Mouse (Mus musculus): ENCODE data around the gene Rpl37a.

The Rpl37a gene

GRCm38 (mm10) chr1:72710753-72711653 is at the start of gene Rpl37a:
Gene Rpl37a, plus strand, starts transcription at chr1:72711290.
- DNase-seq, result peak; percentile 95

DNA sequence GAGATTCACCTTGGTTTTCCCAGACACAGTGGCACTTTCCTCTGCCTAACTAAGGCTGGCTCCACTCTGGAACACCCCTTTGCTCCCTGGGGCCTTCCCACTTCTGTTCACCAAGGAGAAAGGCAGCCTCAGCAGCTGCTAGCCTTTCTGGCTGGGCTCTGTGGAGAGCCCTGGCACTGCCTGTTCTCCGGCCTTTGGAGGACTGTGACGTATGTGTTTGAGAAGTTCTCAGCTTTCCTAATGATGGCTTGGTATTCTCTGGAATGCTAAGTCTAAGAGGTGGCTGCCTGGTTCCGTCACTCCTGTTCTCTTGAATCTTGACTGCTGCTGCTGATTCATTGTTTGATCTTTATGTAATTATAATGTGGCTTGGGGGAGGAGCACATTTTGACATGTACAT is 38.0 kb upstream of the Rpl37a start:
- no peak for DNase-seq

- no peak for DNase-seq
Observed at GRCm38 (mm10) chr1:72696256-72696655, 14.8 kb upstream of the Rpl37a start.

DNA sequence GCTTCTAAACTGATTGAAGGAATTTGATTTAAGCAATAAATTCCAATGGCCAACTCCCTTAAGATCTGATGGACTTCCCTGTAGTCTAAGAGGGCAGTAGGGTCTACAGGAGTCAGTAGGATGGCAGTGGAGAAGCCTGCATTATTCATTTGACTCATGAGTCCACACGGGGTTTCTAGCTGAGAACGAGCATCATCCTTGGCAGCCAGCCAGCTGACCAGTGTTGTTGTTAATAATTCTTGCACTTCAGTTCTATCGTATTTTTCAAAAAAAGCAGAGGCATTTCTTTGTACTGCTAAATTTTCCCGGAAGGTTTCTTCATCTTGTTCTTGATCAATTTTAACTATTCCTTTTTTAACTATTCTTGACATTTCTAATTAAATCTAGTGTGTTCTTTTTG is 12.4 kb upstream of the Rpl37a start:
- no peak for DNase-seq

DNA sequence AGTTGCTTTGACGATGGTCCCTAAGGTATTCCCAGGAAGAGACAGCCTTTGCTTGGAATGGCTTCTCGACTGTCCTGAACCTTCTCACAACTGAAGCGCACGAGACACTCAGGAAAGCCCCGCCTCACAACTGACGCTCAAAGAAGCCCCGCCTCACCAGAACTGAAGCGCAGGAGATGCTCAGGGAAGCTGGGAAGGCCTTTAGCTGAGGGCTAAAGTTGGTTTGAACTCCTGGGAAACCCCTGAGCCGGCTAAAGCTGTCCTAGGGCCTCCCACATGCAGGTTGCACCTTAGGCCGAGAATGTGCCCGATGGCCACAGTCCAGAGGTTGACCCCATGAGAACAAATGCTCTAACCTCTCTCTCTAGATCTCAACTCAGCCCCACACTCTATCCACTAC is 10.6 kb upstream of the Rpl37a start, which contains the start of gene Ankar:
Gene Ankar, minus strand, starts transcription at position 101 of the 400 bp plus-strand sequence.
- no peak for DNase-seq

DNA sequence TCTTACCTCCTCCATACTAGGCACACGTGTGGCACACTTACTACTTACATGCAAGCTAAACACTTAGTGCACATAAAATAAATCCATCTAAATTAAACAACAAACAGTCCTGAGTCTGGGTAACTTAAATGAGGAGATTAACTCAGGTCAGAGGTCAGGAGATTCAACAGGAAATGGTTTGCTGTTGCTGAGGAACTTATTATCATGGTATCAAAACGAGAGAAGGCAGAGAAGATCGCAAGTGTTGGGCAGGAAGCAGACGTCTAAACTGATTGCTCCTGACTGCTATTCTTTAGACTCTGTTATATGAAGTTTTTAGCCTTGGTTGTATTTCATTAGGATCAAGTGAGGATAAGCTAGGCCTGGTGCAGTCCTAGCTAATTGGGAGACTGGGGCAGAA is 3.6 kb upstream of the Rpl37a start:
- DNase-seq, result no peak

DNA sequence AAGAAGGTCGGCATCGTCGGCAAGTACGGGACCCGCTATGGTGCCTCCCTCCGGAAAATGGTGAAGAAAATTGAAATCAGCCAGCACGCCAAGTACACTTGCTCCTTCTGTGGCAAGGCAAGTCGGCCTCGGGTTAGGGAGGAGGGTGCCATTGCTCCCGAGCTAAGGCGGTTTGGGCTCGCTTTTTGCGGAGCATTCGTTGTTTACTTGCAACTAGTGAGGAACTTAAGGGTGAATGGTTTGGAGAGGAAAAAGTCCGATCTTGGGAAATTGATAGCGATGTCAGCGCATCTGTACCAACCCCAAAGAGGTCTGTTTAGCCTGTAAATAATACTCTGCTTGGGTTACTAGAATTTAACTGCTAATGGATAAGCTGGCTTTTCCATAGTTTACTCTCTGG is 594 bp downstream of the Rpl37a start:
- DNase-seq, result no peak

DNA sequence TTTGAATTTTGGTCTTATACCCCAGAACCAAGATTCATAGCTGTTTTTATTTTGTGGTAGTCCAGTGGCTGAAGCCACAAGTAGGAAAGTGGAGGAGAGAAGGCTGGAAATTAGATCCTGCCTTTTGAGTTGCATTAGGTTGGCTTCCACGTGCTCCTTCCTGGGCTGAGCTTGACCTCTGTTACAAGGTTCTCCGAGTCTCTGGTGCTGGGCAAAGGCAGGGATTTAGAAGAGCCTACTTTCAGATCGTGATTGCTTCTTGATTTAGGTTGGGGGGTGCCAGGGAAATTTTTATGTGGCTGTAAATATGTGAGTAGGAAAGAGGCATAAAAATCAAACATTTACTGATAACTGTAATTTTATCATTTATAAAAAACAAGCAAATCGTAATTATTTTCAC is 3.5 kb downstream of the Rpl37a start:
- no peak for DNase-seq

GRCm38 (mm10) chr1:72715065-72715464 is 4.0 kb downstream of the Rpl37a start:
- no peak for DNase-seq

DNA sequence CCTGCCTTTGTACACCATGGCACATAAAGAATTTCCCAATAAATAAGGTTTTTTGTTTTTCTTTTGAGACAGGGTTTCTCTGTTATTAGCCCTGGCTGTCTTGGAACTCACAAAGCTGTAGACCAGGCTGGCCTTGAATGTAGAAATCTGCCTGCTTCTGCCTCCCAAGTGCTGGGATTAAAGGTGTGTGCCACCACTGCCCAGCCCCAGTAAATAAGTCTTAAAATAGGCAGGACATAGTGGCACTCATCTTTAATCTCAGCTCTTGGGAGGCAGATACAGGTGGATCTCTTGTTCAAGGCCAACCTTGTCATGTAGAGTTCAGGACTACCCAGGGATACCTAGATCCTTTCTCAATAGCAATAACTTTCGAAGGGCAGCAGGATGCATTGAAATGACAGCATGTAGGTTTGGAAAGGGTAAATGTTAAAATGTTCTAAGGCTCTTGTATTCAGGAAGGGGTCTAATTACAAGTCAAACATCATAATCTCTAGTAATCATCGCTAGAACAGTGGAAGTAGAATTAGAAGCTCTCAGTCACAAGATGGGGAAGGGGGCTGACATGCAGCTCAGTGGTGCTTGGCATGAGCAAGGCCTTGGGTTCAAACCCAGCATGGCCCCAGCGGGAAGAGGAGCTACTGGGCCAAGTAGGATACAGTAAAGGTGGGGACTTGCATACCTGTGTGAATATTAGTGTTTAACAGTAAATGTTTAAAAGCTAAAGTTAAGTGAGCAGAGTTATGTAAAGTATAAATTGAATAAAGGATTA is 4.7 kb downstream of the Rpl37a start:
- no peak for DNase-seq

GRCm38 (mm10) chr1:72716421-72716820 is 5.3 kb downstream of the Rpl37a start:
- DNase-seq, result no peak

DNA sequence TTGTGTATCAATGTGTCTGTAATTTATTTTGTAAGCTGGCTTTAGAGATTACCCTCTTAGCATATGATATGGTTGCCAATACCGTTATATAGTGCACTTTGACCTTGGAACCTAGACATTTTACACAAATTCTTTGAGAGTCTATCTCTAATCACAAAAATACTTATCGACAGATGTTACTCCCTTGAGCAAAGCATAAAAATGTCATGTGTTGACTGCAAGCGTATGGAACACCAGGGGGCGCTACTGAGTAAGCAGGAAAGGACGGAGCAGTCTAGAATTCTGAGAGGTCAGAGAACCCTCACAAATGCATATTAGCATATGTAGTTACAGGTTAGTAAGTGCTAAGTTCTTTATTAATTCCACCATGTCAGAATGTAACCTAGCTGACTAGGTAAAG is 5.8 kb downstream of the Rpl37a start:
- peak; percentile 61 for DNase-seq

DNA sequence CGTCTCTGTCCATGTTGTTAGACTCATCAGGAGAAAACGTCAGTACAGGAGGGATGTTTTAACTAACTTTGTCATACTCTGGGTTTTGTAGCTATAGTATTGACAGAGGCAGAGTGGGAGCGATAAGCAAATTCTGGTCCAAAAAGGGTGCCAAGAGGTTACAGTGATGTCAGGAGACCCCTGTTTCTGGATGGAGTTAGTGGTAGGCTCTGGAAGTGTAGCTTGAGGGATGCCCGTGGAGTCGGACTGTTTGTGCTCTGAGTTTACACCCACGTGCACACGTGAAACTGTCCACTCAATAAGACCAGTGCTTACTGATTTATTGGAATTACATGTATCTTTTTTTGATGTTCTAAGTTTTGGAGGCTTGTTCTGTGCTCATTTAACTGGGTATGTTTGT is 6.5 kb downstream of the Rpl37a start:
- DNase-seq, result no peak

DNA sequence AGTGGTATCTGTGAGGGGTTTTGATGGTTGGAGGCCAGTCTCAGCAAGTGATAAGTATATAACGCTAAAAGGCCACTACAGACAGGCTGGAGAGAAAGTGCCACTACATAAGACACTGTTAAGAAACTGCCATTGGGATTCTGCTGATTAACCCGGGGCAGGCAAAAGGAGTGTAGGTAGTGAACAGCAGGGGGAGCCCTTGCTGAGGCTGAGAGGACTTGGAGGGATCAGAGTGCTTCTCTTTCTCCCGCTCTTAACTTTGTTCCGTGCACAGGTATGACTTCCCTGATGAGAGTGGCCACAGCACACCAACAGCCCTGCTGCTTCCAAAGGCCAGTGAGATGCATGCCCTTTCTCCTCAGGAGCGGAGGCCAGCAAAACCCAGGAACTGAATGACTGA is 7.8 kb downstream of the Rpl37a start:
- DNase-seq, result peak; percentile 12

DNA sequence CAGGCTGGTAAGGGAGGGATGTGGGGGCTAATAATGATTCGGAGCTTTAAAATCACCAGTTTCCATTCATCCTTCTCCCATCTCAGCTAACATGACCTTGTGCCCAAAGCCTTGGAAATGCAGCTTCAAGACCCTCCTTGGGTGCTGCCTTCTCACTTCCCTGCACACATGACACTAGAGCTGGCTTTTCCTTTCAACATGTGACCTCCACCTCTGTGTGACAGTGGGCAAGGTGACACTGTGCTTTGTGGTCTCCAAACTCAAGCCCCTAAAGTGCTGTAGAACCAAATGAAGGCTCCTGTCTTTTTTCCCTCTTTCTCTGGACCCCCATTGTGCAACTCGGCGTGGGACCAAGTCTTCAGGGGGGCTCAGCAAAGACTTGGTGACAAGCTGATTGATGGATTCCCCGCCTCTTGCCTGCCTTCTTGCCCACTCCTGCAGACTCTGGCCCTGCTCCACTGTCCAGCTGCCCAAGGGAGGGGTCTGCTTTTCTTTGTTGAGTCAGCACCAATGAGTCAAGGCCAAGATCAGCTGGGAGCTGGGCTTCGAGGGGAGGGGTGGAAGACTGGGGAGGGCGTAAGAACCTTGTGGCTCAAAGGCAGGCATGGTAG is 9.1 kb downstream of the Rpl37a start:
- no peak for DNase-seq

DNA sequence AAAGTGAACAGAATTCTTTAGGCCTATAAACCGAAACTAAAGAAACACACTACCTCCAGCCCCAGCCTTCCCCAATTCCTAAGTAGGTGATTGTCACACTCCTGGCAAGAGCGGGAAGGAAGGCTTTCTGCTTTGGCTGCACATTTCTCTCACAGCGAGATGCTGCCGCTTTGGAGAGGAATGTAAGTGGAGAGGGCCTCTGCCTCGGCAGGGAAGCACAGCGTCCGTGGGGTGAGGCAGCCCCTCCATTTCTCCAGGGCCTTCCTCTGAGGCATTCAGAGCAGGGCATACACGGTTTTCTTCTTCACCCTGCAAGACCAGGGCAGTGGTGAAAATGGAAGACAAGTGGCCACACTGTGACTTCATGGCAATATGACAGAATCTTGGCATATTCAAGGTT is 11.6 kb downstream of the Rpl37a start:
- DNase-seq, result no peak

- DNase-seq, result no peak
Observed at GRCm38 (mm10) chr1:72724354-72724753, 13.3 kb downstream of the Rpl37a start.

DNA sequence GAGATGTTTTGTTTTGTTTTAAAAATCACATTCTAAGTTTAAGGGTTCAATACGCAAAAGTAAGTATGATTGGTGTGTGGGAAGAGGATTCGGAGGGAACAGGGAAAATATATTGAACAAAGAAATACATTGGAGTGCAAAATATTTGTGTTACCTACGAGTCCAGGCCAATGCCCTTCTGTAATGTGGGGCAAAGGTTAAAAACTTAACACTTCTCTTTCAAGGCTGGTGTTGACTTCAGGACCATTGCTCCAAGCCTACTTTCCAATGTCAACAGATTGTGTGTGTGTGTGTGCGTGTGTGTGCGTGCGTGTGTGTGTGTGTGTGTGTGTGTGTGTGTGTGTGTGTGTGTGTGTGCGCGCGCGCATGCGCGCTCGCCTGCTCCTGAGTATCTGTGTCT is 14.9 kb downstream of the Rpl37a start:
- DNase-seq, result no peak

DNA sequence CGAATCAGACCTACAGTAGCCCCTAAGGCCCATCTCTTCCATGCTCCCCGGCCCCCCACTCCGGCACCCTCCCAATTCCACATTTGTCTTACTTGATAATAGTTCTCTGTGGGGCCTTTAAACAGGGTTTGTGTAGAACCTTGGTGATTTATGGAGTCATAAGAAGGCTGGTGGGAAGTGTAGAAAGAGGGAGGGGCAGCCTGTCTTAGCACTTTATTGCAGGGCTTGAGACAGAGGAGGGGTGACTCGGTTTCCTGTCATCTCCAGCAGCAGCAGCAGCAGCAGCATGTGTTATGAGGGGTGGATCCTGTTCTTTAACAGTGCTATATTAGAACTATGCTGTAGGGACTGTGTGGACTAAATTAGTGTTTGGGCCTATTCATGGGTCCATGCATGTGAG is 17.7 kb downstream of the Rpl37a start:
- DNase-seq, result no peak

DNA sequence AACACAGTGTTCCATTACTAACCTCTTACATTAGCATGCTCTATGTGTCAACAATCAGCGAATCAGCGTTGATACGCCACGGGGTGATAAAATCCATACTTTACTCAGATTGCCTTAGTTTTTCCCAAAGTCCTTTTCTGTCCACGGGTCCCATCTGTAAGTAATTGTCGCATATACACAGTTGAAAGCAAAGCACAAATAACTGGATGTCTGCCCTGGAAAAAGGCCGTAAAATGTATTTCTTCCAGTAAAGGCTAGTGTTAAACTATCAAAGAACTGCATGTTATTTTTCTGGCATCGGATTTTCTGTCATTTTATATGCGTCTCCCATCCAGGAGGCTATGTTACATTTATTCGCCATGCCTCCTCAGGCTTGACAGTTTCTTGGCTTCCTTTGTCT is 19.0 kb downstream of the Rpl37a start:
- DNase-seq, result no peak

- DNase-seq, result no peak
Observed at GRCm38 (mm10) chr1:72733191-72733691, 22.2 kb downstream of the Rpl37a start.

- DNase-seq, result no peak
Observed at GRCm38 (mm10) chr1:72736397-72737125, 25.5 kb downstream of the Rpl37a start.

Measured in layer of hippocampus, adult 9-11 months (tissue).